Mouse (Mus musculus): ENCODE measurements at regions not wholly inside any gene's neighbourhood (a gene's known extent, or its start where the extent isn't known, plus 50 kb on each side); places are given as distances from the start of the nearest gene placed in this dataset.
A peak's percentile ranks its signal among the peaks of the same experiment; 100 is the strongest.

- DNase-seq (ENCODE audit: low spot score in 2 of 2): no peak
These were observed 657.2 kb downstream of the Cdk5rap2 start for GRCm38 (mm10) chr4:69753086-69753485.

- peak in 1 of 2 experiments; percentile 43 for DNase-seq (ENCODE audit: low spot score in 2 of 2)
These were observed 670.3 kb downstream of the Cdk5rap2 start for GRCm38 (mm10) chr4:69739833-69740510.
